Mouse (Mus musculus): ENCODE results near the gene Slco1c1.
A peak's percentile ranks its signal among the peaks of the same experiment; 100 is the strongest.
"Not testable (repeated sequence)": the region's sequence is repeated elsewhere in the genome, so short reads cannot be mapped to it uniquely, and the experiment has no call there.

Slco1c1 gene

GRCm38 (mm10) chr6:141584791-141585403 is 60.7 kb downstream of the Slco1c1 start:
- no peak for DNase-seq (ENCODE audit: low read depth, low spot score)

GRCm38 (mm10) chr6:141590002-141590401 is 65.8 kb downstream of the Slco1c1 start:
- no peak for DNase-seq (ENCODE audit: low read depth, low spot score)

DNA sequence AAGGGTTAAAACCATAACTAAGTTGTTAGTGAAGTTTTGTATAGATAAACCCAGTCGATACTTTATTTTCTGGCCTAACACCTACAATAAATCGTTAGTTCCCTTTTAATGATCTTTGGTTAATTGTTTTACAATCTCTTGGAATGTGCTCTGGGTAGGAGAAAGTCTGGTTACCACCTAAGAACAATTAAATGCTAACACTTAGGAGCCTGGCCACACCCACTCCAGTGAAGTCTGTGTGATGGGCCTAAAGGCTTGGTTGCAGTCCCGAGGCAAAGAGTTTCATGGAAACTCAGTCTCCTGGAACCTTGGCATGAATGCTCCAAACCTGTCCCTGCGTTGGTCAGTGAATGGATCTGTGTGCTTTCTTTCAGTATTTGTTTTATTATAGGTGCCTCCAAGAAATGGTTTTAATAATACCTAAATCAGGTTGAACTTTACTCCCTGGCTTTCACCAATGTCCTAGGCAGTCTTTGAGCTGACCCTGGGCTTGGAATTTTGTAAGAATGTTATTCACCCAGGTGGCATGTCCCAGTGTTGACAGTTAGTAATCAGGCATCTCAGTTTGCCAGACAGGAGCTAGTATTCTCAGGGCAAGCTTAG is 66.5 kb downstream of the Slco1c1 start:
- not testable (repeated sequence) for DNase-seq (ENCODE audit: low read depth, low spot score)

DNA sequence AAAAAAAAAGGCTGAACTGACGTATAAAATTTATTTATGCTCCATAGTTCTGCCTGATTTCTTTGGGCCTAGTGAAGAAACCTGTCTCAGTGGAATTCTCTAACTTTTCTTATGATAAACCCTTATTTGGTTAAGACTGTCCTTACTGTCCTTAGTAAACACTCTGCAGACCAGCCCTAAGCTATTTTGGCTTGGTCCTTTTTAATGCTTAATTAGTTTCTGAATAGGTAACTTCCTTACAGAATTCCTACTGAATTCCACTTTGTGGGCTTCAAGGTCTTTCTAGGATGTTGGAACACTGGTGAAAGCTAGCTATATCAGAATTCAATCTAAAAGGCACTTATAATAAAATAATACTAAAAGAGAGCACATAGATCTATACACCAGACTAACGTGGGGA is 71.9 kb downstream of the Slco1c1 start:
- DNase-seq (ENCODE audit: low read depth, low spot score) = no peak

- no peak for DNase-seq (ENCODE audit: low read depth, low spot score)
These were observed 72.9 kb downstream of the Slco1c1 start for GRCm38 (mm10) chr6:141597037-141597436.

GRCm38 (mm10) chr6:141600940-141601339 is 76.8 kb downstream of the Slco1c1 start:
- DNase-seq (ENCODE audit: low read depth, low spot score) = no peak

- DNase-seq (ENCODE audit: low read depth, low spot score) = no peak
These were observed 86.6 kb downstream of the Slco1c1 start for GRCm38 (mm10) chr6:141610702-141611260.

- no peak for DNase-seq (ENCODE audit: low read depth, low spot score)
These were observed 89.8 kb downstream of the Slco1c1 start for GRCm38 (mm10) chr6:141614017-141614416.

- peak; percentile 2 for DNase-seq (ENCODE audit: low read depth, low spot score)
These were observed 91.2 kb downstream of the Slco1c1 start for GRCm38 (mm10) chr6:141615348-141615747.
